Mouse (Mus musculus): Measurements from ENCODE around the gene Wdr11.

Wdr11 gene

GRCm38 (mm10) chr7:129591371-129592131, at the start of gene Wdr11:
Gene Wdr11, plus strand, starts transcription at chr7:129591863.
- peak; percentile 81 for DNase-seq (ENCODE audit: low read depth)

- DNase-seq (ENCODE audit: low read depth), result no peak
Measured at GRCm38 (mm10) chr7:129567541-129567940, 24.1 kb upstream of the Wdr11 start.

- no peak for DNase-seq (ENCODE audit: low read depth)
Measured at GRCm38 (mm10) chr7:129568338-129568737, 23.3 kb upstream of the Wdr11 start.

- no peak for DNase-seq (ENCODE audit: low read depth)
Measured at GRCm38 (mm10) chr7:129574471-129574870, 17.2 kb upstream of the Wdr11 start.

DNA sequence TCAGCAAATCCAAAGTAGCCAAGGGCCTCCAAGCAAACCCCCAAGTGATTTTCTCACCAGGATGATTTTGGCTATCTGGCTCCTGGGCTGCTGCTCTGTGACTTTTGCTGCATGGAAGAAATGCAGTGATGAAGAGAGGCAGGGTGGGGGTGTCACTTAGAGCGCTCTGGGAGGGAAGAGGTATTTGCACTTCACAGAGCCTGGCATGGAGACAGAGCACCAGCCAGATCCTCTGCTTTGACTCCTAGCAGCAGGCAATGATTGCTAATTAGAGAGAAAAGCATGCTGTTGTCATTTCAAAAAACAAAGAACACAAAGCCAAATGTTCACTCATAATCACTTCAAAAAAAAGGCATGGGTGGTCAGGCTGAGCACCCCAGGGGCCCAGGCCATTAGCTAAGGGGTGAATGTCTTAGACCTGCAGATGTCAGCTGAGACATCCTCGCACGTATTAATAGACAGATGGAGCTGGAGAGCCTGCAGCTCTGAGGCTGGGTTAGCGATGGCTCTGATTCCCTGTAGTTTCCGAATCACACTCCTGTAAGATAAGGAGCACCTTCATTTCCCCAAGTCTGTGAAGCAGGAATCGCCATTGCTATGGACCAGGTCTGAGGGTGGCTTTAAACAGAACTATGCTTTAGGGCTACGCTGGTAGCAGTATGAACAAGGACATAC, 16.4 kb upstream of the Wdr11 start:
- DNase-seq (ENCODE audit: low read depth), result no peak

GRCm38 (mm10) chr7:129592132-129592745, 576 bp downstream of the Wdr11 start:
- no peak for DNase-seq (ENCODE audit: low read depth)

DNA sequence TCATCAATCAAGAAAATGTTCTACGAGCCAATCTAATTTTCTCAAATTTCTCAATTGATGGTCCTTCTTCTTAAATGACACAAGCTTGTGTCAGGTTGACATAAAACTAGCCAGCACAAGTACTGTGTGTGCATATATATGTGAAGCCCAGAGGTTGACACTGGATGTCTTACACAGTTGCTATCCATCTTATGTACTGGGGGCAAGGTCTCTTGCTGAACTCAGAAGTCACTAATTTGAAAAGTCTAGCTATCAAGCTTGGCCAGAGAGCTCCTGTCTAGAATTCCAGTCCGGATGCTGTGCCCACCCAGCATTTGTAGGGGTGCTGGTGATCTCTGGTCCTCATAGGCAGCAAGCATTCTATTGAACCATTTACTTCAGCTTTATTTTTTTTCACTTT, 5.5 kb downstream of the Wdr11 start:
- no peak for DNase-seq (ENCODE audit: low read depth)

DNA sequence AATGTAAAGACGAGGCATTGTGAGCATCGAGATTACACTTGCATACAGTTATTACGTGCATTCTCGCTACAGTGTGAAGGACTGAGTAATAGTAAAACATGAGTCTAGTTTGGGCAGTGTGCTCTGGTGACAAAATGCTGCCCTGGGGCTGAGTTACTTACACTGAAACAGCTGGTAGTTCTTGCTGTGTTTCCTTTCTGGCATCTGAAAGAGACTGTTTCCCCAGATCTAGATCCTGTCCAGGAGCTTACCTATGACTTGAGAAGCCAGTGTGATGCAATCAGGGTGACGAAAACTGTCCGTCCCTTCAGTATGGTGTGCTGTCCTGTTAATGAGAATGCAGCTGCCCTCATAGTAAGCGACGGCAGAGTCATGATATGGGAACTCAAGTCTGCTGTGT, 14.6 kb downstream of the Wdr11 start:
- DNase-seq (ENCODE audit: low read depth), result no peak

GRCm38 (mm10) chr7:129621141-129621540, 29.5 kb downstream of the Wdr11 start:
- no peak for DNase-seq (ENCODE audit: low read depth)

DNA sequence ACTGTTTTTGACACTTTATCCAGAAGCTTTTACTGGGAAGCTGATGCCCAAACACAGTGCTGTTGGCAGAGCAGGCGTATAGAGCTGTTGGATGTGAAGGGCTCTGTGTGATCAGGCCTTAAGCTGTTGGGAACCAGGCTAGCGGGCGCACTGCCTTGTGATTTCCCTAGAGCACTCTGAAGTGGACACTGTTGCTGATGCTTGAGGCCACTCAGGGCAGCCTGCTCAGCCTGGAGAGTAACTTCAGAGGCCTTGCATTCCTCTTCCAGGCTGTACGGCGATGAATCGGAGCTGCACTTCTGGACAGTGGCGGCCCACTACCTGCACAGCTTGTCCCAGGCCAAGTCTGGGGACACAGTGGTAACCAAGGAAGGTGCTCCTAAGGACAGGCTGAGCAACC, 38.7 kb downstream of the Wdr11 start:
- DNase-seq (ENCODE audit: low read depth), result no peak

GRCm38 (mm10) chr7:129631453-129631852, 39.8 kb downstream of the Wdr11 start:
- DNase-seq (ENCODE audit: low read depth), result no peak

GRCm38 (mm10) chr7:129635898-129636640, 44.4 kb downstream of the Wdr11 start:
- no peak for DNase-seq (ENCODE audit: low read depth)

GRCm38 (mm10) chr7:129636992-129637391, 45.3 kb downstream of the Wdr11 start:
- DNase-seq (ENCODE audit: low read depth), result no peak

DNA sequence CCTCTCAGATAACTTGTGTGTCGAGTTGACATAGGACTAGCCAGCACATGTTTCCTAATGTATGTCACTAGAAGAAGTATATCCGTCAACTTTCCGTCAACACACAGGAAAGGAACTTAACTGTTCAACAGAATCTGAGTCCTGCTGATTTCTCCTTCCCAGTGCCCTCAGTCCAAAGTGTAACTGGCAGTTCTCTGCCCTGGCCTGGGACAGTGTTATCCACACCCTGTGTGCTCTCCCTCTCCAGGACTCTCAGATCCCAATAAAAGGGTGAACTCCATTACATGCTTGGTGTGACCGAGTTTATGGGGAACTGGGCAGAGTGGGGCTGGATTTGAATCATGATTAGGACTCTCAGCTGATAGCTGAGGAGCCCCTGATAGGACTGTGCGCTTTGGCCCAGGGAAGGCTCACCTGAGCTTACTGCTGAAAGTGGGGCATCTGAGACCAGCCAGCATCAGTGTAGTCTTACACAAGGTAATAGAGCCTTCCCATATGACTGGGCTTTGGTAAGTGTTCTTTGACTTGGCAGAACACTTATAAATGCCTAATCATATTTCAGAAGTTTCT, 46.3 kb downstream of the Wdr11 start:
- no peak for DNase-seq (ENCODE audit: low read depth)

DNA sequence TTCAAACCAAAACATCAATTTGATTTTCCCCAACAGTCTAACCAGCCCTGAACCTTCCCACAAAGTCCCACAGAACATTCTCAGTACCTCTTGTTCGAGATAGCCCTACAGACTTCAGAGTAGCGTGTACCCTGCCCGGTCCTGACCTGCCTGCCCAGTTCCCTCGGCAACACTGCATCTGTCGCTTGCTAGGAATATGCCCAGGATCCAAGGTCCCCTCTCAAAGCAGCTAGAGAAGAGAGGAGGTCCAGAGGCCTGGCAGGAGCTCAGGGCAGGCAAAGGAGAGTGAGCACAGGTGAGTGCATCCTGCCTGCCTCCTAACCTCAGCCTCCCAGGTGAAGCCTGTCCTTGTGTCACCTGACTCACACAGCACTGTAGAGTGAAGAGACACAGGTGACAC, 47.3 kb downstream of the Wdr11 start:
- DNase-seq (ENCODE audit: low read depth), result no peak

DNA sequence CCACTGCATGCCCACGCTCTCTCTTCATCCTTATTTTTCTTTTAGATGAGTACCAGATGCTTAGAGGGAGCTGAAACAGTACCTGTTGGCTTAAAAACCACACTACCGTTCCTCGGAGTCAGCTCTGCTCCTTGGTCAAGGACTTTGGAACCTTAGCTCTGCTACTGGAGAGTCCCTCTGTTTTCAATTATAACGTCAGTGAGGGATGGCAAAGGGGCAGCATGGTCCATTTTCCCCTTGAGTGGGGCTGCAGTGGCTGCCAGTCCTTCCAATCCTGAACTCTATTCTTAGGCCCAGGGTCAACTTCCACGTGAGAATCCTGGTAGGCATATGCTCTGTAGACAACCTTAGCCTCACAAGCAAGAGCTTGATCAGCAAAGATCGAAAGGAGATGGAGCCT, 48.2 kb downstream of the Wdr11 start:
- no peak for DNase-seq (ENCODE audit: low read depth)

DNA sequence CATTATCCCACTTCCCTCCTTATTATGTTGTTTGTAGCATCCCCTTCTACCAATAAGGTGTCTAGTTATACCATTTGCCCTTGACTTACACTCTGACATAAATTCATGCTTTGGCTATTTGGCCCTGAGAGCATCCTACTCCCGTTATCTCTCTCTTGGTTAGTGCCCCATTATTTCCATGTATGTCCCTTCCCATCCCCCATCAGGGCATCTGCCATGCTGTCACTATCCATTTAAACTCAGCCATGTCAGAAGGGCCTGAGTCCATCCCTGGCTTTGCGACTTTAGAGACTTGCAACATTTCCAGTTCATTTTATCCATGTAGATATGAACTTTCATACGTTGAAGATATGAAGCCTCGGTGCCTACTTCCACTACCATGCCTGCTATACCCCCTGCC, 51.6 kb downstream of the Wdr11 start:
- DNase-seq (ENCODE audit: low read depth), result no peak

GRCm38 (mm10) chr7:129647798-129648197, 56.1 kb downstream of the Wdr11 start:
- DNase-seq (ENCODE audit: low read depth), result peak; percentile 35

DNA sequence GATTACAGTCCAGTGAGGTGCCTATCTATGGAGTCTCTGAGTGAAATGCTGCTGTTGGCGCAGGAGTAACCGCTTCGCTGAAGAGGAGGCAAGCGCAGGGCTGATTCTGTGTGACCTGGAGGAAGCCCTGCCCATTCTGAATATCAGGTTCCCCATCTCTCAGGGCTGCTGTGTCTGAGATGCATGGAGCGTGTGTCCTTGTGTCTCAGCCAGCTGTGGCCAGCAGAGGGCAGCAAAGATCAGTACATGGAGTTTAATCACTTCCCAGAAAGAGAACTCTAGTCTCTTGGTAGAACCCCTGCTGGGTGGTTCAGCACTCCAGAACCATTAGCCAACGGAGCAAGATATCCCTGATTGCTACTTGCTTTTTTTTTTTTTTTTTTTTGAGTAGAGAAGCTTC, 57.3 kb downstream of the Wdr11 start:
- DNase-seq (ENCODE audit: low read depth), result peak; percentile 78

GRCm38 (mm10) chr7:129650717-129651116, 59.1 kb downstream of the Wdr11 start:
- no peak for DNase-seq (ENCODE audit: low read depth)

GRCm38 (mm10) chr7:129651781-129652180, 60.1 kb downstream of the Wdr11 start:
- DNase-seq (ENCODE audit: low read depth), result no peak

DNA sequence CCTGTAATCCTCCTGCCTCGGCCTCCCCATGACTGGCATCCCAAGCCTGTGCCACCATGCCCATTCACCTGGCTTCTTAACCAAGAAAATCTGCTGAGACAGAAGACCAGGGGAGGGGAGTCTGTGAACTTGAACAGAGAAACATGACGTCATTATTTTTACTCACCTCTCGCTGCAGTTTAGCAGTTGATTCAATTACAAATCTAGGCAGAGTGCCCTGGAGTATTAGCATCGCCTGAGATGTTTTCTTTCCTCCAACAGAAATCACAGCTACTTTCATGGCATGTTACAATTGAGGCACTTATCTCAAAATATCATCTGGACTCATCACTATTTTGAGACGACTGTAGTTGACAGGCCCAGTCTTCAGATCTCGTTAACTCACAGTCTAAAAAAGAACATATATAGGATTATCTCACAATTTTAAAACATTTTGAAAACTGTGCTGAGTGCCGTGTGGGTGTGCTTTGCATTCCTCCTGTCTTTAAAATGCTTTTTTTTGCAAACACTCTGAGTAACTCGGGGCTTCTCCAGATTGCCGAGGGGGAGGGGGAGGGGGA, 61.3 kb downstream of the Wdr11 start:
- no peak for DNase-seq (ENCODE audit: low read depth)

Measured in induced T-regulatory cell, adult 2 months (primary cell).